Mouse (Mus musculus): ENCODE data around the gene Rab11b.

- TF ChIP-seq CTCF (IDR thresholded peaks at IDR 0.05; ENCODE audit: extremely low read depth, insufficient read depth, insufficient read length, insufficient replicate concordance), result no peak
- no peak for TF ChIP-seq POLR2A (IDR thresholded peaks at IDR 0.05; ENCODE audit: low read depth, low read length)
These were observed 5.7 kb downstream of the Rab11b start for GRCm38 (mm10) chr17:33754656-33755055.
